ENCODE assay signal across 27 mouse cellular contexts in the genomic region with DNA sequence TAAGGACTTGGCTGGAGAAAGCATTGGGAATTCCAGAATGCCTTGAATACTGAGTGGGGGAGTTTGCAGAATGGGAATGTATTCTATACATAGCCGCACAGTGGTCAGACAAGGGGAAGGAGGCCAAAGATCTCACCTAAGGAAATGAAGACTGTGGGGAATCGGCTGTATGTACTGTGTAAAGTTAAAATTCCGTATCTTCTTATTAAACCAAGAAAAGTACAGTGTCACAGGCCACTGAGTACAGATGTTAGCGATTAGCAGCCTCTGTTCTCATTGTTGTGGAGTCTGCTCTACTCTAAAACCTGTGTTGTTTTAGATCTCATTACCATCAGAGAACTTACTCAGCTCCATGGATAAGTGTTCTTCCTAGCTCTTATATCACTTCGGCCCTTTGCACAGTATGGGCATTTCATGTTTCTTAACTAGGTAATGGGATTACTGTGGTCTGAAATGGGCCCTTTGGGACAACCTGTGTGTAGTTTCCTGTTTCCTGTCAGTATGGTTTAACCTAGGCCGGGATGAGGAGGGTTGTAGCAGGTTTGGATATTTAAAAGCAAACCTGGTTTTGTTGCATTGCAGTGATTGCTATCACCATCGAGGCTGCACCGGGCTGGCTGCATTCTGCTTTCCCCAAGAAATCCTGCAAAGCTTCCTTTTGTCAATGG.
A peak's percentile ranks its signal among the peaks of the same experiment; 100 is the strongest.
DNase-seq lines count a peak whose midpoint lies in the region; ATAC-seq and TF ChIP-seq lines count a peak whose summit lies in the region.
"Had no signal": no experiment of that assay in that cellular context is flagged by ENCODE, and none has a peak within 500 bp of the region (broad histone marks: within the 10 kb centered on the region; RNA-seq: fewer than 3 reads in every experiment).

No protein-coding gene starts in this region.

- H3K4me3 ChIP-seq in embryonic facial prominence, embryonic 10.5 days = no peak overlapping the region
- H3K4me3 ChIP-seq in limb, embryonic 14.5 days (replicated peaks; ENCODE audit: low read length) = no peak overlapping the region
- H3K4me3 ChIP-seq: embryonic facial prominence, embryonic 13.5 days; forebrain, embryonic 10.5 days; forebrain, embryonic 13.5 days; gastrocnemius, adult 2 months; heart, adult 2 months; heart, embryonic 10.5 days; heart, embryonic 13.5 days; intestine, embryonic 15.5 days had no signal

- WGBS in embryonic facial prominence, embryonic 10.5 days = 66% methylated on average over 8 of the region's 8 CpGs
- WGBS in limb, embryonic 14.5 days = 43% methylated on average over 8 of the region's 8 CpGs

- H3K27ac ChIP-seq in embryonic facial prominence, embryonic 10.5 days (replicated peaks) = no peak overlapping the region
- H3K27ac ChIP-seq in limb, embryonic 14.5 days (replicated peaks; ENCODE audit: low read depth, low read length) = no peak overlapping the region
- H3K27ac ChIP-seq: embryonic facial prominence, embryonic 13.5 days; forebrain, embryonic 10.5 days; forebrain, embryonic 13.5 days; gastrocnemius, adult 2 months; heart, adult 2 months; heart, embryonic 10.5 days; heart, embryonic 13.5 days; hindbrain, embryonic 14.5 days; intestine, embryonic 15.5 days had no signal

- H3K9me3 ChIP-seq in embryonic facial prominence, embryonic 10.5 days = 0 out of 2 replicates have a peak, but pooled peaks cover 5% of the 10 kb centered on the region
- peaks cover 3% of the 10 kb centered on the region; the same call in 1 of the 2 replicates for H3K9me3 ChIP-seq in limb, embryonic 14.5 days (ENCODE audit: control insufficient read depth, low read length)
- H3K9me3 ChIP-seq: intestine, embryonic 15.5 days had no signal

- no peak for TF ChIP-seq POLR2A in limb, embryonic 14.5 days (IDR thresholded peaks at IDR 0.05; ENCODE audit: borderline replicate concordance, extremely low read depth, insufficient read depth, insufficient read length)

- peaks cover 14% of the 10 kb centered on the region for H3K27me3 ChIP-seq in embryonic facial prominence, embryonic 10.5 days (replicated peaks; ENCODE audit: low read depth, poor library complexity, severe bottlenecking)
- no peaks in the 10 kb centered on the region for H3K27me3 ChIP-seq in limb, embryonic 14.5 days (ENCODE audit: control insufficient read depth, insufficient read depth, low read length)
- H3K27me3 ChIP-seq: embryonic facial prominence, embryonic 13.5 days; forebrain, embryonic 13.5 days; heart, embryonic 13.5 days; intestine, embryonic 15.5 days had no signal

- H3K36me3 ChIP-seq in embryonic facial prominence, embryonic 10.5 days (replicated peaks) = no peaks in the 10 kb centered on the region
- H3K36me3 ChIP-seq in limb, embryonic 14.5 days (ENCODE audit: control insufficient read depth, insufficient read depth, low read length) = no peaks in the 10 kb centered on the region
- H3K36me3 ChIP-seq: embryonic facial prominence, embryonic 13.5 days; forebrain, embryonic 10.5 days; heart, embryonic 10.5 days; heart, embryonic 13.5 days; intestine, embryonic 15.5 days had no signal

- peak; percentile 17 for DNase-seq in embryo, embryonic 11 days
- no peak for DNase-seq in embryo, embryonic 10 days (ENCODE audit: low spot score)
- DNase-seq in embryonic facial prominence, embryonic 10.5 days (ENCODE audit: low spot score) = peak; percentile 32
- DNase-seq in forelimb bud, embryonic 11.5 days (ENCODE audit: low read depth, low spot score) = peak; percentile 44
- DNase-seq in limb, embryonic 14.5 days (ENCODE audit: low spot score) = peak; percentile 21
- DNase-seq in heart, adult 18-20 months = no peak
- DNase-seq in layer of hippocampus, postnatal 14 days (ENCODE audit: low spot score in 2 of 2) = no peak
- DNase-seq: adrenal gland, postnatal 10 days; adrenal gland, postnatal 36 days; cerebellum, adult 11 months; cerebellum, adult 2 months; cerebellum, adult 9-11 months; cerebellum, postnatal 25 days; gastrocnemius, adult 2 months; gastrocnemius, postnatal 14 days; heart, adult 2 months; heart, postnatal 14 days; heart, postnatal 4 days had no signal

- peak; percentile 63 for ATAC-seq in limb, embryonic 14.5 days (ENCODE audit: low FRiP score, low read depth)
- ATAC-seq: activated CD4-positive, CD25-positive, alpha-beta regulatory T cell, adult 4 months; forebrain, embryonic 13.5 days; forebrain, embryonic 16.5 days; intestine, embryonic 15.5 days had no signal

- H3K4me1 ChIP-seq in embryonic facial prominence, embryonic 10.5 days = peaks cover 9% of the 10 kb centered on the region
- H3K4me1 ChIP-seq in limb, embryonic 14.5 days (ENCODE audit: control insufficient read depth, insufficient read depth, low read length) = 0 out of 2 replicates have a peak, but pooled peaks cover 6% of the 10 kb centered on the region
- H3K4me1 ChIP-seq: forebrain, embryonic 10.5 days; forebrain, embryonic 13.5 days; heart, embryonic 10.5 days; heart, embryonic 13.5 days; intestine, embryonic 15.5 days had no signal

- H3K4me2 ChIP-seq in limb, embryonic 14.5 days (replicated peaks; ENCODE audit: low read depth, low read length, severe bottlenecking) = no peak overlapping the region
- H3K4me2 ChIP-seq: embryonic facial prominence, embryonic 13.5 days; forebrain, embryonic 13.5 days; heart, embryonic 13.5 days; hindbrain, embryonic 14.5 days; intestine, embryonic 15.5 days had no signal

- no peak overlapping the region for H3K9ac ChIP-seq in limb, embryonic 14.5 days (ENCODE audit: low read depth, low read length, severe bottlenecking)
- H3K9ac ChIP-seq: embryonic facial prominence, embryonic 13.5 days; forebrain, embryonic 13.5 days; heart, embryonic 13.5 days; hindbrain, embryonic 14.5 days; intestine, embryonic 15.5 days had no signal

Comparison
In these comparisons a context has a peak if more than half of its experiments do, and no peak if none do; other contexts are left out.
1. DNase-seq: peak in embryo, embryonic 11 days (single experiment), embryonic facial prominence, embryonic 10.5 days (single experiment), forelimb bud, embryonic 11.5 days (single experiment) and limb, embryonic 14.5 days (single experiment); none in embryo, embryonic 10 days (single experiment), heart, adult 18-20 months (0 of 2) and layer of hippocampus, postnatal 14 days (0 of 2).